Mouse (Mus musculus) embryo, embryonic 11.5 days (tissue): Measurements from ENCODE around the gene Nos1.
"Not testable (repeated sequence)": the region's sequence is repeated elsewhere in the genome, so short reads cannot be mapped to it uniquely, and the experiment has no call there.

Experiments used
- DNase-seq: peaks from one replicate; pipeline ENCODE4 v3.0.0-alpha.2; 2012; ENCODE audit warnings: low read depth, low spot score

Nos1 gene

DNA sequence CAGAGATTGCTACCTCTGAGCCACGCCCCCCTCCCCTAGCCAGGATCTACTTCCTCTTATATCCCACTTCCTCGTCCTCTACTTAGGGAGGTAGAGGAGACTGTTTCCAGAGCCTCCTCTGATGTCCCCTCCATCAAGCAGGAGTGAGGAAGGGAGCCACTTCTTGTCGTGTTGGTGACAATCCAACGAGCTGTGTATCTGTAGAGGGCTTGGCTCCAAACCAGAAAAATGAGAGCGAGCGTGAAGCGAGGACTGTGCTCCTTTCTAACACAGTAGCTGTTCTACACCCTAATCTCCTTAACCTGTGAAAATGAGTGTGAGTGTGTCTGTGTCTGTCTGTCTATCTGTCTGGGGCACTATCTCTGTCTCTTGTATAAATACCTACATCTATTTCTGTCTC lies 58.7 kb downstream of the Nos1 start:
- DNase-seq = no peak

DNA sequence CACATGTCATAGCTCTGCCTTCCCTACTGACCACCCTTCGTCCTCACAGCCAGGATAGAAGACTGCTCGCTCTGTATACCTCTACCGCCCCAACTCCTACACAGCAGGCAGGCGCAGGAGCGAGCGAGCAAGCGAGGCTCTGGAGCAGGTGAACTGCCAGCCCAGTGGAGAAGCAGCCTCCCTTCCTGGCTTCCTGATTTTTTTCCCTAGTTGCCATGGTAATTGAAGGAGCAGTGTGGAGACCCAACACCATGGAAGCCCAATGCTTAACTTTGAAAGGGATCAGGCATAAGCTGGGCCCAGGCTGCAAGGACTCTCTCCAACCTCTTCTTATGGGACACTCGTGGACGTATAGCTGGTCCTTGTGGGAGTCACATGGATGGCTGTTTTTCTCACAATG lies 59.4 kb downstream of the Nos1 start:
- DNase-seq = no peak

DNA sequence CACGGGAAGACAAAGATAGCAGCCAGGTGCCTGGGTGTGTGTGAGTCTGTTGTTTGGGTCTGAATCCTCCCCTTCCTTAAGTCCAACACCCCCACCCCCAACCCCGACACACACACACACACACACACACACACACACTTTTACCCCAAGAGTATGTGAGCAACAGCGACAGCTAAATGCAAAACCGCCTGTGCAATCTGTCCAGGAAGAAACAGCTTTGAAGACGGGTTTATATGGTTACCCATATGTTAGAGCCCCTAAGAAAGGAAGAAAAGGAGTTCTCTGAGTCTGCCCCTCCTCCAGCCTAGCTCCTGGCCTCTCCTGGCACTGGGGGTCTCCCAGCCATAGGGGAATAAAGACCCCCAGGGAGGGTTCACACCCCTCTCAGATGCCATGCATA lies 60.2 kb downstream of the Nos1 start:
- DNase-seq = no peak

DNA sequence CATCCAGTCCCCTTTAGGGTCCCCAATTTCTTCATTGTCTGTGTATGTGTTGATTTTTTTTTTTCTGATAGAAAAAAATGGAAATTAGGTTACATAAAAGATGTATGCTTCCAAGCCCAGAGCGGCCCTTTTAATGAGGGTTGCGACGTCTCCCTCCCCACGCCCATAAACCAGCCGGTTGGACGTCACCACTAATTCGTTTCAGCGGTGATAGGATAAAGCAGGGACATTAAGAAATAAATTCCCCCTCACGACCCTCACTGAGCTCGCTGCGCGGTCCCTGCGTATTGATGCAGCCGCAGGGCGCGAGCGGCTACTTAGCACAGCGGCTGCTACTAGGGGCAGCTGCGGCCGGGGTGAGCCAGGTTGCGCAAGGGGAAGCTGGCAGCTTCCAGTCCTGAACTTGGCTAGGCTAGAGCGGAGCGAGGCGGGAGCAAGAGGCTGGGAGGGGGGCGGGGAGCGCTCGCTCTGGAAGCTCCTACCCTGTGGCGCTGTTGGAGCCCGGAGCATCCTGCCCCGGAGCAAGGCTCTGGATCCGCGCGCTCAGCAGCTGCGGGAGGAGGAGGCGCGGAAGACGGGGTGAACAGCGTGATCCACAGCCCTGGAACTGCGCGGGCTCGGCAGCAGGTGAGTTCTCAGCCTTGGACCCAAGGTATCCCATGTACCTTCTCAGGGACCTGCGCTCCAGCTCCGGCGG lies 61.0 kb downstream of the Nos1 start:
- no peak for DNase-seq

DNA sequence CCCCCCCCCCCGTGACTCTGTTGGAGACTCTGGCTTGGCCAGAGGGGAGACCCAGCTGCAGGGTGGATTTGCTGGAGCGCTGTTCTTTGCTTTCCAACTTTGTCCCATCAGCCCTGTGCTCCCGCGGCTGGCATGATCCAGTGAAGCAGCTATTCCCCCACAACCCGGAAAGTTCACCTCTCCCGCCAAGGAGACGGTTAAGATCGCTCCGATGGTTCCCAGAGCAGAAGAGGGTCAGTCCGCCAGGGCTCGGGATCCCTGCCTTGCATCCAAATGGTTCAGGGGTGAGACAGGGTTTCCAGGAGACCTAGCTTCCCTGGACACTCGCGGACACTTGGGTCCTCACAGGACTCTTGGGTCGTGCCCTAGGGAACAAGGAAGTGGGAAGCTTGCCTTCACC lies 61.9 kb downstream of the Nos1 start:
- no peak for DNase-seq

DNA sequence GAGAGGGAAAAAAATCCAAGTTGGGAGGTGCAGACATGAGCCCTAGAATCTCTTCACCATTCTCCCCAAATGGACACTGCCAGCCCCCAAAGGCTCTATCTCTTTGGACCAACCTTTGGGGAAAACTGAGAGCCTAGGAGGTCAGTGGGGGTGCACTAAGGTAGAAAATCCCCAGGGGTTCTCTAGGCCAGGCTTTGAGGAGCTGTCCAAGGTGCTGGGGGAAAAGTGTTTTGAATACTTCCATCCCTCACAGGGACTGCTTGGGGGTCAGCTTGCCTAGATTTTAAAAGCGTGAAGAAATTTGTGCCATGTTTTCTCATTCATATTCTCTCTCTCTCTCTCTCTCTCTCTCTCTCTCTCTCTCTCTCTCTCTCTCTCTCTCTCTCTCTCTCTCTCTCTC lies 63.8 kb downstream of the Nos1 start:
- peak; percentile 46 for DNase-seq

DNA sequence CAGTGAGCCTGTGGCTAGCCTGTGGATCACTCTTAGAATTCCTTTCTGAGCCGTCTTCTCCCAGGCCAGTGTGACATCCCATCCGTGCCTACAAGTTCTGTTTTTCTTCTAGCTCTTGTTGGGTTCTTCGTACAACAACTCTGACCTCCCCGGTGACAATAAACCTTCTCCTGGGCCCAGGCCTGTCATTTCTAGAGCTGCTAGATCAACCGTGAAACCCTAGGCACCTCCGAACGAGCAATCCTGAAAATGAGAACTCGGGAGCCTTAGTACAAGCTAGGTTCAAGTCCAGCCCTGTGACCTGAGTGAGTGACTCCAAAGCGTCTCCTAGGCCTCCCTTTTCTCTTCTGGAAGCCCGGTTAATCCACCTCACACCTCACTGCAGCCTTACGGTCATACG lies 69.6 kb downstream of the Nos1 start:
- DNase-seq = no peak

DNA sequence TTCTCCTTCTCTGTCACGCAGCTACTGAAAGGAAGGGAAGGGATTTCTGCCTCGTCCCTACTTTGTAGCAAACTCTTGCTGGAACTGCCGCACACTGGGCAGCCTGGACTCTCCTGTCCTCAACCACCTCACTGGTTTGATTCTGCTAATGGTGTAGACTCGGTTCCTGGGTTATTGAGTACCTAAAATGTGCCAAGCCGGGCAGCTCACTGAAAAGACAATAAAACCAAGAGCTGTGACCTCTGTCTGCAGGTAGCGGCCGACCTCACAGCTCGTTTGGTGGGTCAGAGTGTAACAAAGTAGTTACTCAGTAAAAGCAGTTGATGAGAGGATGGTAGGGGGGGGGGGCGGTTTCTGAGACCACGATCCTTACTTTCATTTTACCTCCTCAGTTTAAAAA lies 72.9 kb downstream of the Nos1 start:
- no peak for DNase-seq

DNA sequence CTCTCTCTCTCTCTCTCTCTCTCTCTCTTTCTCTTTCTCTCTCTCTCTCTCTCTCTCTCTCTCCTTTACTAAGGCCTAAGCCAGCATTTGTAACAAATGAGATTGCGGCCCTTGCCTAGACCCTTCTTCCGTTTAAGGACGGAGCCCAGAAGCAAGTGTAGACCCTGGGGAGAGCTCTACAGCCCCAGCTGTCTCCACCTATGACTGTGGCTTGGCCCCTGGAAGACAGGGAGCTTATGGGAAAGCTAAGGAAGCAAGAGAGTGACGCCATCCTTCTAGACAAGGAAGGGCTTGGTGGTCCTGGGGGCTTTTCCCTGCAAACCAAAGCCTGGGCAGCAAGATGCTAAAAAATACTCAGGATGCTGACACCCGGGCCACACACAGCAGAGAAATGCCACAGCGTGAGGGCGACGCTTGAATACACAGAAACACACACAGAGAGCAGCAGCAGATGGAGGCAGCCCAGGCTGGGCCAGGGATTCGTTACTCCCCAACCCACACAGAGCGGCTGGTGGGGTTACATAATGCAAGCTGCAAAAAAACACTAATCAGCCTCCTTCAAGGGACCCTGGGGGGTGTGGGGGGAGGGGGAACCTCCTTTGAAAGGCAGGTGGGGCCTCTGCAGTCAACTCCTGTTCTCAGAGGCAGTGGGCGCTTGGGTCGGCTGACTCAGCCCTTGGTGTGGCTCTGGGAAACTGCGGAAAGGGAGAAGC lies 83.9 kb downstream of the Nos1 start:
- no peak for DNase-seq

DNA sequence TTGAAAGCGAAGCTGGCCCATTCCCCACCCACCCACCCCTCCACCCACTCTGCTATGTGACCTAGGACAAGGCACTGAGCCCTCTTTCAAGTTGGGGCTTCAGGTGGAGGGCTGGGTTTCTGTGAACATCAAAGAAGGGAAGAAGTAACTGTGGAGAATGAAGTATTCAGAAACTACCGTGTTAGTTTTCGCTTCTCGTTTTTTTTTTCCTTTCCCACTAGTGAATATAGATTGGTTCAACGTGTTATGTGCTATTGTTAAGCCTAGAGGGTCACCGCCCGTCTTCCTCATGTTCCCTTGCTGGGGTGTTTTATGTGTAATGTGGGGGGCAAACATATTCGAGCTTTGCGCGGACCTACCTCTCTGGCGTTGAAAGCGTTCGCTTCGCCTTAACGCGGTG lies 85.0 kb downstream of the Nos1 start:
- no peak for DNase-seq

DNA sequence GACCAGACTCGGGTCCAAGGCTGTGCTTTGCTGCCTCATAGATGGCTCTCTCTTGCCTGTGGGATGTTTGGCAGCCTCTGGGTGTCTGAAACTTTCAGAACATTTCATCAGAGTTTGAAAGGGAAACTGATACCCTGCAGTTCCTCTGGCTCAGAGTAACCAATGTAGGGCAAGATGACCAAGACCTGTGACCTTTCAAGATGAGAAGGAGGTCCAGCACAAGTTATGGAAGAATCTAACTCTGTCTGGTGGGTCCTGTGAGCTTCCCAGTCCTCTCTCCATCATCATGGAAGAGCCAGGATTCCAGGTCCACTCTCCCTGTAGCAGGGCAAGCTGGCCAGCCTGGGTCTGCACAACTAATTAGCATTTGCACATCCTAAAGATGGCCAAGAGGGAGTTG lies 90.8 kb downstream of the Nos1 start:
- no peak for DNase-seq

DNA sequence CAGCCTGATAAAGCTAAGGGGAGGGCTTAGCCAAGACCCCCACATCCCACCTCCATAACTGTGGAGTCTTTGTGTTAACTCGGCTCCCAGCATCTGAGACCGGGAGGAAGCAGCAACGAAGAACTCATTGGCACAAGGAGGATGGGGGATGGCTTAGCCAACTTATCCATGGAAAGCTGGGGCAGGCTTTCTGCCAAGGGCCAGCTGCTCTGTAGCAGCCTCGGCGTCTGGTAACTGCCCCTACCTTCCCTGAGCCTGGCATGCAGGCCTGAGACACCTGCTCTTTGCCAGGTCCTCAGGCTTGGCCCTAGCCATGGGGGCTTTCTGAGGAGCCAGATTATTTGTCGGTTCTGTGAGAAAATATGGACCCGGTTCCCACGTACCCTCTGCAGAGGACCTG lies 93.0 kb downstream of the Nos1 start:
- DNase-seq = no peak

DNA sequence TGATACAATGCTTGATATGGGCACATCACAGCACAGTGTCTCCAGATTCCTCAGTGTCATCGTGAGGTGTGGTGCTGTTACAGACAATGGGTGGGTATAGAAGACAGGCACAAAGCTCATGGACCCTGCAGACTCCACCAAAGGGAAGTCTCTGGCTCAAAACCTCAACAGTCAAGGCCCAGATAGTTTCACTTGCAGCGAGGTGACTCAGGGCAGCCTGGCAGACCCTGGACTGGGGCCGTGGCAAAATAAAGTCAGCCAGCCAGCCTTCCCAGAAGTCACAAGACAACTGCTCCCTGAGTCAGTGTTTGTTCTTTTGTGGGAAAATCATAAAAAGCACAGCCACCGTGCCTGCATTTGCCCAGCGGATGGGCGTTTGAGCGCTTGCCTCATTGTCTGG lies 93.4 kb downstream of the Nos1 start:
- no peak for DNase-seq

DNA sequence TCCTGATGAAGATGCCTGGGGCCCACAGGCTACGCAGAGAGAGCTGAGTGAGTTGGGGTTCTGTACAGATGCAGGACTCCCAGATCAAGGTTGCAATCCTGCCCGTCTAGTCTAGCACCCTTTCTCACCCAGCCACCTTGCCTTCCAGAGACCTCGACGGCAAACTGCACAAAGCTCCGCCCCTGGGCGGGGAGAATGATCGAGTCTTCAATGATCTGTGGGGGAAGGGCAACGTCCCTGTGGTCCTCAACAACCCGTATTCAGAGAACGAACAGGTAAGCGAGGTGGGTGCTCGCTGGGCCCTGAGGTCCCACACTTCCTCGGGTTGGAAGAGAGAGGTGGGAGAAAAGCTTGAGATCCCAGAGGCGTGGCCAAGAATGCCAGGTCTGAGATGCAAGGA lies 98.3 kb downstream of the Nos1 start:
- DNase-seq = no peak

DNA sequence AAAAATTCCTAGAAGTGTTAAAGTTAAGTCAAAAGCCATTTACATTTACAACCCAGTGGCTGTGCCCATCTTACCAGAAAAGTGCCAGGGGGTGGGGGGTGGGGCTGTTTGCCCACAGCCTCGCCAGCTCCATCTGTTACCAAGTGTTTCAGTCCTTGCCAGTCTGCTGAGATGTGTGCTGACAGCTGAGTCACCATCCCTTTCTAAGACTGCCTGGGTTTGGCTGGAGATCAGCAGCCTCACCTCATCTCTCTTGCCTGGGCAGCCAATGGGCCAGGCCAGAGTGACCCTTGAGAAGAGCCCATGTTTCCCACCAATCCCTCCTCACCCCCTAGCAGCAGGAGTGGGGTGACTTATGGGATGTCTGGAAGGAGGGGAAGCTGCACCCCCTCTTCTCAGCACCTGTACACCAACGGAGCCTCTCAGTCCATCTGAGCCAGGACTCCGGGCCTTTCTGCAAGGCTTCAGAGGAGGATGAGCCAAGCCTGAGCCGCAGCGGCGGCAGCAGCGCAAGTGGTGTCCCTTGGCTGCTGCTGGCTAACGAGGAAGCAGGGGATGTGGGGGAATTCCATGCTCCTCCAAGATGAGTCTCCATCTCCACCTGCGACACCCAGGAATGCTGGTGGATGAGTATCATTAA lies 100.2 kb downstream of the Nos1 start:
- DNase-seq = no peak

DNA sequence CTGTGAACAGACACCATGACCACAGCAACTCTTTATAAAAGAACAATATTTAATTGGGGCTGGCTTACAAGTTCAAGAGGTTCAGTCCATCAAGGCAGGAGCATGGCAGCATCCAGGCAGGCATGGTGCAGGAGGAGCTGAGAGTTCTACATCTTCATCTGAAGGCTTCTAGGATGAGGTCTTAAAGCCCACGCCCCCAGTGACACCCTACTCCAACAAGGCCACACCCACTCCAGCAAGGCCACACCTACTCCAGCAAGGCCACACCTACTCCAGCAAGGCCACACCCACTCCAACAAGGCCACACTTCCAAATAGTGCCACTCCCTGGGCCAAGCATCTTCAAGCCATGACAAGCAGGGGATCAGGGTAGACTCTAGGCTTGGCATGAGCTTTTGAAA lies 101.6 kb downstream of the Nos1 start:
- DNase-seq = not testable (repeated sequence)

DNA sequence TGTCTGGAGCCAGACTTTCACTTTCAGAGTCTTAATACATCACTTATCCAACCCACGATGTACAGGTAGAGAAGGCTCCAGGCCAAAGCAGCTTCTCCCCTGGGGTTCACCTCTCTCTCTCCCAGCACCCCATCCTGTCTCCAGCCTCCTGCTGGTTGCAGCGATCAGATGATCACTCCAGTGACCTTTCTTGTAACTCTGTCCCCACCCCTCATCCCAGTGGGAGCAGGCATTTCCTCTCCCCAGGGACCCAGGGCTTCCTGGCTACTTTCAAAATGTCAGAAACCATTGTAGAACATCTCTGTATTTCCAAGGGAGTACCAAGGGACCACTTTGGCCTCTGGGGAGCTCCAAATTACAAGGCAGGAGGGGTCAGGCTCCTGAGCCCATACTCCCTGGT lies 104.2 kb downstream of the Nos1 start:
- no peak for DNase-seq

DNA sequence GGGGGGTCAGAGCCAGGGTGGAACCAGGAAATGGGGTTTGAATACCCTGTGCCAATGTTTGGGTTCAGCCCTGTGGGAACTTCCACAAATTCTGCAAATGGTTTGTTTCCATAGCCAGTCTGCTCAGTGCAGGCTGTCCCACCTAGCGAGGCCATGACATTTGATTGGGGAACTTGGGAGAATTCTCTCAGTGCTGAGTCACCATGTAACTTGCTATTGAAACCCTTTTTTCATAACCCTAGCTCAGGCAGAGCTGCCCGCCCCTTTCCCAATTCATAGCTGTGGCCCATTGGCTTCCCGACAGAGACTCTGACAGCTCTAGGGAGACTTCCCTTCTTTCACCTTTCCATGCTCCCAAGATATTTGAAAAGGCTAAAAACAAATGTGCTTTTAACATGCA lies 107.3 kb downstream of the Nos1 start:
- DNase-seq = no peak

DNA sequence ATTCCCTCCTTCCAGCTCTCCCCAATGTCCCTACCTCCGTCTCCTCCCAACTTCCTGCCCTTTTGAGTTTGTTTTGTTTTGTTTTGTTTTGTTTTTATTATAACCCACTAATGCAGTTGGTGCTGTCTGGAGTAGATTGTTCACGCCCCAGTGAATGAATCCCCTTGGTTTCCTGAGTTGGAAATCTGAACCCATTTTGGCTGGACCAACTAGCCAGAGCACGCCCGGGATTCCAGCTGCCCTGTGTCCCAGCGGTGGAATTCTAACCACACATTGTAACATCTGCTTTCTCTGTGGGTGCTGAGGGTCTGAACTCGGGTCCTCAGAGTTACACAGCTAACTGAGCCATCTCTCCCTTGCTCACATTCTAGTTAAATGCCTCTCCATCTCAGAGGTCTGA lies 108.1 kb downstream of the Nos1 start:
- DNase-seq = no peak

DNA sequence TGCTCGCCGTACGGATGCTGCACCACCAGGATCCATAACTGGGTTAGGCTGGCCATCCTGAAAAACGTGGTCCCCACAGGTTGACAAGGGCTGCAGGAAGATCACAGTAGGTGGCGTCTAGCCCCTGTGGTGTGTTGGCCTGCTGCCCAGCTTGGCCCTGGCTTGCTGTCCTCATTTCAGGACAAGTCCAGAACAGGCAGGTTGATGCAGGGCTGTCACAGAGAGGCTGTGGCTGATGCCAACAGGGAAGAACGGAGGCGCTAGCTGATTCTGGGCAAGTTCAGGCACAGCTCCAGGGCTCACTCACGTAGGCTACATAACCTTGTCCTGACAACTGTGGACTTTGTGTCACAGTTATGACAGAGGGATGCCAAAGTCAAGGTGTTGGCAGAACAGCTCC lies 108.7 kb downstream of the Nos1 start:
- no peak for DNase-seq

DNA sequence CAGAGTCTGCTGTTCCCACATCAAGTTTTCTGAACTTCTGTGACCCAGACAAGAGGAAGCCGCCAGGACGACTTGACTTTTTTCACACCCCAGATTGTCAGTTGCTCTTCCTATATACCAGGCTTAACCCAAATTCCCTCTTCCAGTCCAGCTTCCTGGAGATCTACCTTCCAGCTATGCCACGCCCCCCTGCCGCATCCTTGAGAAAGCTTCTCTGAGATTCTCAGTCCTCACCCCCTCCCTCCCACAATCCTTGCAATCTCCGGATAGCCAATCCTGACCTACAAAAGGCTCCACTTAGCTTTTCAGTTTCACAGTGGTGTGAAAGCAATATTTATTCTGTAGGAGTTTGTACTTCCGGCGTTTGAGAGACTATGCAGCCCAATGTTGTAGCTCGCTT lies 110.0 kb downstream of the Nos1 start:
- DNase-seq = no peak

DNA sequence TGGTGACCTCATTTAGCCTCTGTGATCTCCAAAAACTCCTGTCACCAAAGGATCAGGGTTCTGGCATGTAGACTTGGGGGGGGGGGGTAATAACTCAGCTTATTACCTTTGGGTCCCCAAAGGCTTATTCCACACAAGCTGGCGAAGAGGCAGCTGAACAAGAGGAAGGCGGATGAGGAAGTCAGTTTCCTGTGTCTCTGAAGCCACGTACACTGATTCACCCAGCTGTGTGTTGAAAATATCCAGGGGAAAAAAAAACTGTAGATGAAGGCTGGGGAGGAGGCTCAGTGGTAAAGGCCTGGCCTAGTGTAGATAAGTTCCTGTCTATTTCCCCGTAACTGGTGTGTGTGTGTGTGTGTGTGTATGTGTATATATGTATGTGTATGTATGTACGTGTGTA lies 110.7 kb downstream of the Nos1 start:
- DNase-seq = no peak

DNA sequence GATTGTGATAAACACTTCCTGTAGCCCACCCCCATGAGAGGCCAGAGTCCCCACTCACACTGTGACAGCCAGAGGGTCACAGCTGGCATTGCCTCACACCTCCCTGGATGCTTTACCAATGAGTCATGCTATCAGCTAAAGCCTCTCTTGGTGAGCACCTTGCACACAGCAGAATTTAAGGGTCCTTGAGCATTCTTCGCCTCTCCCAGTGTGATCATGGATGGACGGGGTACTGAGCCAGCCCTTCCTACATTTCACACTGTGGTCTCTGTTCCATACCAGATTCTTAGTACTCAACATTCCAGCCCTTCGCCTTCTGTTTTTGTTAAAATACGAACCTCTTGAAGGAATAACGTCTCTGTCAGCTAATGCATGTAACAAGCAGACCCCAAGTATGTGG lies 113.2 kb downstream of the Nos1 start:
- no peak for DNase-seq
